Mouse (Mus musculus) layer of hippocampus, adult 9-10 months (tissue): Measurements from ENCODE around the gene Itprid2.

Experiments
- DNase-seq: peaks from one replicate; pipeline ENCODE4 v3.0.0; 2022; ENCODE audit warnings: low spot score

Itprid2 gene

GRCm38 (mm10) chr2:79713662-79714091 lies 78.5 kb downstream of the Itprid2 start:
- no peak for DNase-seq

- no peak for DNase-seq
These were observed 79.6 kb downstream of the Itprid2 start for GRCm38 (mm10) chr2:79714745-79715144.

- DNase-seq, result no peak
These were observed 80.8 kb downstream of the Itprid2 start for GRCm38 (mm10) chr2:79715925-79716324.

- DNase-seq, result no peak
These were observed 82.7 kb downstream of the Itprid2 start for GRCm38 (mm10) chr2:79717846-79718245.

GRCm38 (mm10) chr2:79722415-79722814 lies 87.3 kb downstream of the Itprid2 start:
- DNase-seq, result no peak
